Mouse (Mus musculus) gastrocnemius, postnatal 14 days (tissue): Measurements from ENCODE around the gene Ltb4r1. TPM values are rescaled to one million over a fixed set of nuclear protein-coding genes. Genes with fewer than 3 reads are reported as not detected.

Experiments used
- DNase-seq: peaks from one replicate; pipeline ENCODE4 v3.0.0; 2021; ENCODE audit warnings: mixed read lengths
- intact Hi-C: fragments of 180-260 bp; cut with DNase I; formaldehyde crosslinking; loops from one replicate; pipeline ENCODE4 v1.15.1; 2025; ENCODE audit warnings: low total_unique reads
- long read RNA-seq, 2 experiments: library from polyadenylated mRNA; stranded (forward); transcript quantifications; one replicate each; pipeline ENCODE4 v2.0.0; 2021
- total RNA-seq, 2 experiments: library from RNA; stranded (reverse); gene quantifications; 2 replicates each; pipeline ENCODE4 v1.2.3; 2021

Gene Ltb4r1
- total RNA-seq, result under 1 TPM; 0.22 to 0.39 TPM
- long read RNA-seq, experiment 1, result 0 reads
- long read RNA-seq, experiment 2, result 0 reads

GRCm38 (mm10) chr14:55765696-55766095, at the start of gene Ltb4r1:
Gene Ltb4r1 (plus strand): TSS chr14:55765962.
- DNase-seq, result no peak
- intact Hi-C loops, result no loop called here

DNA sequence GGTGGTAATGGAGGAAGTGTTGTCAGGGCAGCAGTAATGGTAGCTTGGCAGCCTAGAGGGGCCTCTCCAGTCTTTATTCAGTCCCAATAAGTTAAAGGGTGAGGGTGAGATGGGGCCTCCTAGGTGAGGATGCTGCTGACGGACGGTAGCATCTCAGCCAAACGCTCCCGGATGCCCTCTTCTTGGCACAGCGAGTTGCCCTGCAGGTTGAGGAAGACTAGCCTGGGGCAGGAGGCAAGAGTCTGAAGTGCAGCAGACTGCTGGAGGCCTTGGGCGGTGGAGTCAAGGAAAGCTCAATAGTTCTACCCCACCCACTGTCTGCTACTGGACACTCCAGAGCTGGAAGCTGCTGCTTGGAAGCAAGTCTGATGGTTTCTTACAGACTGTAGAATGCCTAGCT, 49.5 kb upstream of the Ltb4r1 start:
- DNase-seq, result no peak
- intact Hi-C loops, result no loop called here

- intact Hi-C loops, result no loop called here
Observed at GRCm38 (mm10) chr14:55716884-55717283, 48.9 kb upstream of the Ltb4r1 start.

DNA sequence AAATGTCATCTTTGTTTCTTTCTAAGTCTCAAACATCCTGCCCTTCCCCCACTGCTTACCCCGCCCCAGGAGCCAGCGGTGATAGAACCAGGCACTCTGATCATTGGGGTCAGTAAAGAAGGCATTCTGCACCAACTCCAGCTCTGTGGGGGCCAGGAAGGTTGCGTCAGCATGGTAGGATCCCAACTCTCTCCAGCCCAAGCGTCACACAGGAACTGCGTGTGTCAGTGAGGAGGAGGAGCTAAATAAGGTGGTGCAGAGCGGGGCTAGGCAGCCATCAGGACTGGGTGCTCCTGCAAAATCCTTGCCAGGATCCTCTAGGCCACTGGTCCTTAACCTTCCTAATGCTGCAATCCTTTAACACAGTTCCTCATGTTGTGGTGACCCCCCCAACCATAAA, 46.0 kb upstream of the Ltb4r1 start:
- DNase-seq, result no peak
- intact Hi-C loops, result no loop called here

More at GRCm38 (mm10) chr14:55716884-55717283, 48.9 kb upstream of the Ltb4r1 start:
- DNase-seq, result no peak

DNA sequence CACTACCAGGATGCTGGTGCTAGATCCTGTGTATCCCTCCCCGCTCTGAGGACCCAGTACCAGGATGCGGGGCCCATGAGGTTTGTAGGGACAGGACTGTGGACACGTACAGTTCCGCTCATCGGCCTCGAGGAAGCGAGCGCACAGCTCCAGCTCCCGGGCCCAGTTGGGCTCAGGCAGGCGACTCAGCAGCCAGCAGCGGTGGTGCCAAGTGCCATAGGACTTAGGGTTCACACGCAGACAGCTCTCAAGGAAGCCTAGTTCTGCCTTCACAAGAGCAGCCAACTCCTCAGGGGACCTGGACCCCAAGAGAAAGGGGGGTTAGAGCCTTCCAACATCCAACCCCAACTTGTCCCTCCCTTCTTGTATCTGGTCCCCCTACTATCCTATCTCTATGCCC, 45.1 kb upstream of the Ltb4r1 start:
- DNase-seq, result no peak
- intact Hi-C loops, result no loop called here

DNA sequence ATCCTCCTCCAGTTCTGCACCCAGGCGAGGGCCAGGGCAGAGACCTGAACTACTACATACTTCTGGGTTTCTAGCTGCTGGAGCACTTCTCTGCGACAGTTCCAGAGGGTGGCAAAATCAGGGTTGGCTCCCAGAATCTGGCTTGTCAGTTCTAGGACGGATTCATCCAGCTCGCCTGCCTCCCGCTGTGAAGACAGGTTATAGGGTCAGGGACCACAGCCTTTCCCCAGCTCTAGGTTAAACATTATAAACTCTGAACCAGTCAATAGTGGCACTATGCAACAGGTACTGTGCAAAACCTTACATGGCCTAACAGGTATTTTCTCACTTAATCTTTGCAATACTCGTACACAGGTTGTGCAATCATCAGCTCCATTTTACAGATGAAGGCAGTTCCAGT, 44.7 kb upstream of the Ltb4r1 start:
- no peak for DNase-seq
- intact Hi-C loops, result no loop called here

DNA sequence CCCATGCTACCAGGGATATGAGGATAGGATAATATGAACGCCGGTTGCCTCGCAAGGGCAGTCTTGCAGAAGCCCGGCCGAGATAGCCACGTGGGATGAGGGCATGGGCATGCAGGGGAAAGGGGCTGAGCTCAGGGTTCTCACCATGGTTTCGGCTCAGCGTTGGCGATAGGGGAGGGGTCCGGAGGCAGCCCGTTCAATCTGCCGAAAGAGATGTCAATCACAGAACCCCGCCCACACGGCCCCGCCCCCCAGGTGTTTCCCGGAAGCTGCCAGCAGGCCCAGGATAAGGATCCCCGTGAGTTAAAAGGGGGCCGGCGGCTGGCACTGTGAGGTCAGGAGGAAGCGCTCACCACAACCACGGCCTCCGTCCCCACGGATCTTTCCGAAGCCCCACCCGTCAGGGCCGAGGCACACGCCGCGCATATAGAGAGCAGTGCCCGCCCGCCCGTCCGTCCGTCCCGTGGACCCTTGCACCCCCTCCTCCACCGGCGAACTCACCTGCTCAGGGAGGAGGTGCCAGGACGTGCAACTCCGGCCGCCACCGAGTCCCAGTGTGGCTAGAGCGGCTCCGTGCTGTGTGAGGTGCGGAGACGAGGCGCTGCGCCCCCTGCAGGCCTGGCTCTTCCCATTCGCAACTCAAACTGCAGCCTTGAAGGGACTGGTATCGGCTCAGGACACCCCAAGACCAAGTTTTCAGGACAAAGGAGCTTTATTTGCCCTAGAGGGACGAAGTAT, 43.9 kb upstream of the Ltb4r1 start, which contains the start of gene Rabggta:
Rabggta (minus strand) TSS at position 564 of the 738 bp plus-strand sequence.
- intact Hi-C loops, result no loop called here
- DNase-seq, result peak; percentile 90

DNA sequence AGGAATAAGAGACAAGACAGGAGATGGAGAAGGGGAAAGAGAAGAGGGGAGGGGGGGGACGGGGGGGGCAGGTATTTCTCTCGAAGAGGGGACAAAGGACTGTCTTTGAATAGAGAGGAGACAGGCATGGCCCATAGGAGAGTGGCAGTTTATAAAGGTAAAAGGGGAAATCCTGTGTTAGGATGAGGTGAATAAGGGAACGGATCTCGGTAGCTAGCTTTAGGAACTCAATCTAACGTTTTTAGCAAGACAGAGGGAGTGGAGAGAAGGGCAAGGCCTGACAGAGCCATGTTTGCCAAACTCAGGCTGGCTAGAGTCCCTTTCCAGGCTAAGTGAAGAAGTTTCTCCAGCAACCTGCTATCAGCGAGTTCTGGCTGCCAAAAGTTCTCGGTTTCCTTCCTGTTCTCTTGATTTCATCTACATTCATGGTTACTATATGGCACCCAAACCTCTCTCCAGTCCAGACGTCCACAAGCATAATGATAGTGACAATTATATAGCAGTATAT, 43.3 kb upstream of the Ltb4r1 start:
- intact Hi-C loops, result no loop called here
- no peak for DNase-seq

GRCm38 (mm10) chr14:55723433-55723832, 42.3 kb upstream of the Ltb4r1 start:
- intact Hi-C loops, result no loop called here
- no peak for DNase-seq

GRCm38 (mm10) chr14:55724411-55724871, 41.3 kb upstream of the Ltb4r1 start:
- no peak for DNase-seq
- intact Hi-C loops, result no loop called here

DNA sequence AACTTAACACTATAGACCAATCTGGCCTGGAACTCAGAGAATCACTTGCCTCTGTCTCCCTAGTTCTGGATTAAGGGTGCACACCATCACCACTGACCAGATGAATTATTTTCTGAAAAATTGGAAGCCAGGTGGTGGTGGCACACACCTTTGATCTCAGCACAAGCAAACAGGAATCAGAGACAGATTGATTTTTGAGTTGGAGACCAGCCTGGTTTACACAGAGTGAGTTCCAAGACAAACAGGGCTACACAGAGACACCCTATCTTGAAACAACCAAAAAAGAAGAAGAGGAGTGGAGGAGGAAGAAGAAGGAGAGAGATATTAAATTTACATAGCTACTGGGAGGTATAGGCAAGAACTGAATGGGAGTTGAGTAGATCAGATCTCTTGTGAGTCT, 39.5 kb upstream of the Ltb4r1 start:
- intact Hi-C loops, result loop anchor here (5.0 kb wide), 1 partner anchor 34 kb away; no protein-coding TSS in a partner anchor
- DNase-seq, result no peak

- intact Hi-C loops, result loop anchor here (5.0 kb wide), 1 partner anchor 36 kb away; no protein-coding TSS in a partner anchor
- no peak for DNase-seq
Observed at GRCm38 (mm10) chr14:55727889-55728685, 37.7 kb upstream of the Ltb4r1 start.

DNA sequence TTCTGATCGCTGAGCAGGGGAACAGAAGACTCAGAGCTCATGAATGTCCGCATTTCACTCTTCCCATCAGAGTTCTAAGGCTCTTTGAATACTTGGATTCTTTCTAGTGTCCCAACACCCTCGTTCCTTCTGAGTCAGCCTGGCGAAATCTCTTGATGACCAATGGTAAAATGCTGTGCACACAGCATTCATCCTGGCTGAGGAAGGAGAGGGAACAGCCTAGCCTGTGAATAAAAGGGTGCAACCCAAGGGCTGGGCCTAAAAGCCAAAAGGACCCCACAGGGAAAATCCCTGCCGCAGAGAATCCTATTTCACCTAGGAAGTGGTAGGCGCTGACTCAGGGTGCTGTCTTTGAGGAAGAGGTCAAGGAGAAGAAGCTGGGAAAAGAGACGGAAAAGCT, 35.6 kb upstream of the Ltb4r1 start:
- intact Hi-C loops, result no loop called here
- no peak for DNase-seq

- intact Hi-C loops, result no loop called here
- no peak for DNase-seq
Observed at GRCm38 (mm10) chr14:55730531-55731032, 35.2 kb upstream of the Ltb4r1 start.

- DNase-seq, result no peak
- intact Hi-C loops, result no loop called here
Observed at GRCm38 (mm10) chr14:55733889-55734288, 31.9 kb upstream of the Ltb4r1 start.

- DNase-seq, result no peak
- intact Hi-C loops, result no loop called here
Observed at GRCm38 (mm10) chr14:55734869-55735268, 30.9 kb upstream of the Ltb4r1 start.

DNA sequence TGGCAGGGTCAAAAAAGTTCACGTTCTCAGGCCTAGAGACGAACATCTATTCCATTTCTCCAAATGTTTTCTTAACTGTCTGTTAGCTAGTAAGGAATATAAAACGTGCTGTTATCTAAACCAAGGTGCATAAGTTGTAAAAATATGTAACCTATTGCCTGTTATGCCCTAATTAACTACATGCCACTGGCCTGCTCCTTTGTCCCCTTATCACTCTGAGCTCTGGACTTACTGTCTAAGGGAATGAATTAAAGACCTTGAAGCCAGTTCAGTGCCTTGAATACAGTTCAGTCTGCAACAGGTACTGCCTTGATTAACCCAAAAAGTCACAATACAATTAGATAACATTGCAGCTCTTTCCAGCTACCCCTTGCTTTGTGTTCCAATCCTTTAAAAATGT, 30.4 kb upstream of the Ltb4r1 start:
- DNase-seq, result no peak
- intact Hi-C loops, result no loop called here

- DNase-seq, result no peak
- intact Hi-C loops, result no loop called here
Observed at GRCm38 (mm10) chr14:55735758-55736157, 30.0 kb upstream of the Ltb4r1 start.

- DNase-seq, result no peak
- intact Hi-C loops, result no loop called here
Observed at GRCm38 (mm10) chr14:55737086-55737687, 28.6 kb upstream of the Ltb4r1 start.

DNA sequence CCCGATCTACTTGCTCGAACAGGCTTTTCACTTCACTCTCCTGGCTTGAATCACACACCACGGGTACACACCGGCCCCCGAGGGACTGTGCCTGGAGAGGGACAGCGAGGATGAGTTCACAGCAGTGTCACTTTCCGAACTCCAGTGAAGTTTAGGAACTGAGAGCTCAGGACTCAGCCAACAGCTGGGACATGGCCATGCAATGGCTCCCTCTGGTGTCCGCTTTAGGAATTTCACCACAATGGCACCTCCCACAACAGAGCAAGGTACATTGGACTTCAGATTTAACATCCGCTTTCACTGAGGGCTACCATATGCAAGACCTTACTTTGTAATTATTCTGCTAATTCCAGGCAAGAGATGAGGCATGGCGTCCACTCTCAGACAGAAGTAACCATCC, 22.1 kb upstream of the Ltb4r1 start:
- peak; percentile 80 for DNase-seq
- intact Hi-C loops, result loop anchor here (5.0 to 10.0 kb wide), 2 partner anchors 61 to 249 kb away; partner anchors contain the start of genes Carmil3 and Tinf2
